Mouse (Mus musculus) adrenal gland, adult 2 months (tissue): ENCODE results near the gene Pomgnt1. TPM values are rescaled to one million over a fixed set of nuclear protein-coding genes. Genes with fewer than 3 reads are reported as not detected.

ENCODE experiments used
- DNase-seq: peaks from one replicate; pipeline ENCODE4 v3.0.0; 2021
- polyA plus RNA-seq: library from polyadenylated mRNA; depleted of rRNA; stranded (reverse); fragments of >200 nt; gene quantifications from 2 replicates; pipeline ENCODE4 v1.2.3, GENCODE M21; 2012
- total RNA-seq, 2 experiments: library from RNA; stranded (reverse); gene quantifications; 2 replicates each; pipeline ENCODE4 v1.2.3; 2021

Pomgnt1 gene
- total and polyA plus RNA-seq, 3 experiments, result 28.0 to 70.5 (median 48.1) TPM

DNA sequence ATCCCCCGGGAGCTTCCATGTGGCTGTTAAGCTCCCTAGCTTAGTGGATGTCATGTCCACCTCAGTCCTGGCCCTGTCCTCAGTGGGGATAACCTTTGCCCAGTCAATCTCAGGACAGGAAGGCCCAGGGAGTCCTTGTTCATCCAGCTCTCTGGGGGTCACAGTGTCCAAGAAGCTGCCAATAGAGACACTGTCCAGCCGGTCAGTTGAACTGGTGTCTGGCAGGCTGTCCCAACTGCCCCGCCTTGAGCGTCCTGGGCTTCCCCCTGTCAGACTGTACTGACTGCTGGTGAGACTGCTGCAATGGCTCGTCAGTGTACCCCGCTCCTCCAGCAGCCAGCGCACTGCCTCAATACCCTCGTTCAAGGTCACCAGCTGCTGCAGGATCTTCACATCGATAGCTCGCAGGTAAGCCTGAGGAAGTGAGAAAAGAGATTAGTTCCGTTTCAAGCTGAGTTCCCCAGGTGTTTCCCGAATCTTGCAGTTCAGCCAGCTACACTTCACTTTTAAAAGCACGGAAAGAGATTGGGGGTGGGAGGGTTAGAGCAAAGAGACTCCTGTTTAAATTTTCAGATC is 13.9 kb downstream of the Pomgnt1 start:
- DNase-seq, result no peak

DNA sequence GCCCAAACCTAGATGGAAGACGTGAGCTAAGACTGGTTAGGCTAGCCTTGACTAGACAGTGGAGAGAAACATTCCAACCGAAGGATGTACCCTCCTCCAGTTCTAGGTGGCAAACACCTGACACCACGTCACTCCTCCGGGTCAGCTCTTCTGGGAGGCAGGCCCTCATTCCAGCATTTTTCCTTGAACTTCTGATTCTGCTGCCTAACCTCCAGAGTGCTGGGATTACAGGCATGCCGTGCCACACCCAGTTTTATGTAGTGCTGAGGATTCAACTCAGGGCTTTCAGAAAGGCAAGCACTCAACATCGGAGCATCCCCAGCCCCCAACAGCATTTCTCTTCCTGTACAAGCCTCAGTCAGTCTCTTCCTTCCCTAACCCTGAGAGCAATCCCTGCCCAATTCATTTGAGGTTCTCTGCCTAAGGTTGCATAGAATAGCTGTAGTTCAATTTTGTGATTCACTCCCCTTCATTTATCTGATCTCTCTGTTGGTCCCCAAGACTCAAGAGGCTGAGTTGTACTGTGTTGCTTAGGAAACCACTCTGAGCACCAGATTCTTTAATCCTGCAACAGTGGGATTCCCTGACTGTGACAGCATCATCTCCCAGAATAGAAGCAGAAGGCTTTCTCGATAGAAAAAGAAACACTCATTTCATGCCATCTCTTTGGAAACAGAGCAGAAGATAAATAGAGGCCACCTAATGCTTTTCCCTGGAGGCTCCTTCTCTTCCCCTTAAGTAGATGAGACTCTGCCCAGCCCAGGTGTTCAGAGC is 17.3 kb downstream of the Pomgnt1 start:
- no peak for DNase-seq

- DNase-seq, result no peak
Observed at GRCm38 (mm10) chr4:116141736-116142135, 18.1 kb downstream of the Pomgnt1 start.

DNA sequence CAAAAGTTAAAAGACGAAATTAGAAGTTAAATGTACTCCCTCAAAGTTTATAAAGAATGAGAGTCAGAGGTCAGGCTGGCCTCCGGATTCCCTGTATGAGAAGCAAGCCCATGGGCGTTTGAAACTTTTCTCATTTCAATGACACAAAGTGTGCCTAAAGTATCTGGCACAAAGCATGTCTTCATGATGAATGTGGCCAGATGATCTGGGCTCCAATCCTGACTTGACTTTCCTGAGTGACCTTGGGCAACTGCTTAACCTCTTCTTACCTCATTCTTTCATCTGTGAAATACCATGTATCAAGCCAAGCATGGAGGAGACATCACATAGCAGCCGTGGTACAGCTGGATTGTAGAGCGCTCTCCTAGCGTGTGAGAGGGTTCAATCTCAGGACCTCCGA is 18.6 kb downstream of the Pomgnt1 start:
- DNase-seq, result no peak

- DNase-seq, result peak; percentile 51
Observed at GRCm38 (mm10) chr4:116143317-116143811, 19.7 kb downstream of the Pomgnt1 start.

DNA sequence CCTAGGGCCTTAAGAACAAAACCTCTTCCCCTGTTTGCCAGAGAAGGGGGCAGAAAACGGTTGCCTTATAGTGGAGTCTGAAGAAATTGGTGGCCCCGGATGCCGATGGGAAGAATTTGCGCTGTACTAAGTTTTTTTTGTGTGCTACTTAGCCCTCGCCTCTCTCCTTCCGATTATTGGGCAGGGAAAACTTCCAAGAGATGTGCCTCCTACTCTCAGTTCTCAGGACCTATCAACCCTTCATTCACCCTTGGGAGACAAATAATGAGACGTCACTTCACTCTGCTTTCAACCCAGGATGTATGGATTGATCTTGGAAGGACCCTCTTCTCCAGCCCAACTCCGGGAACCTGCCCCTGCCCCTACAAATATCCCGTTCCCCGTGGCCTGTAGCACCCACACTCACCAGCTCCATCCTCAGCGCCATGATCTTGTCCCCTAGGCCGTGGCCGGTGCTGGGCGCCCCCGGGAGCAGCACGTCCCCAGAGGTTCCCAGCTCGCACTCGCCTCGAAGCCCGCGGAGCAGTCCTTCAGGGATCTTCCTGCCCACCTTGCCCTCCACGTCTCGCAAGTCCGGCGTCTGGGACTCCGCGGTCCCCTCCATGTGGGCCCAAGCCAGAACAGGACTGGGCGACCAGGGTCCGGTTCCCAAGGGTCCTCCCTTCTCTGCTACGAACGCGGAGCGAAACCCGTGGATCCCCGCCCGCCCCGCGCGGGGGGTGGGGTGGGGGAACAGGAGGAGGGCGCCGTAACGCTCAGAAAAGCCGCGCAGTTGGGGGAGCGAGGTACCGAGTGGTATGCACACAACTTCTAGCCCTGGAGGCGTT is 20.5 kb downstream of the Pomgnt1 start:
- peak; percentile 86 for DNase-seq

DNA sequence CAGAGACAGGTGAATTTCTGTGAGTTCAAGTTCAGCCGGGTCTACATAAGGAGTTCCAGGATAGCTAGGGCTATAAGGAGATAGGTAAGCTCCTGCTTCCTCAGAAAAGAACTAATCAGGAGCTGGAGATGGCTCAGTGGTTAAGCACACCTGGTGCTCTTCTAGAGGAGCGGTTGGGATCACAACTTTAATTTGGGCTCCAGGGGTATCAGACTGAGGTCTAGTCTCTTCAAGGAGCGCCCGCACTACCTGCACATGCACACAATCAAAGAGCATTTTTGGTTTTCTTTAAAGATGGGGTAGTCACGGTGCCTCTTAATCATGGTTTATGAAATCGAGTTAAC is 26.1 kb downstream of the Pomgnt1 start:
- DNase-seq, result no peak

DNA sequence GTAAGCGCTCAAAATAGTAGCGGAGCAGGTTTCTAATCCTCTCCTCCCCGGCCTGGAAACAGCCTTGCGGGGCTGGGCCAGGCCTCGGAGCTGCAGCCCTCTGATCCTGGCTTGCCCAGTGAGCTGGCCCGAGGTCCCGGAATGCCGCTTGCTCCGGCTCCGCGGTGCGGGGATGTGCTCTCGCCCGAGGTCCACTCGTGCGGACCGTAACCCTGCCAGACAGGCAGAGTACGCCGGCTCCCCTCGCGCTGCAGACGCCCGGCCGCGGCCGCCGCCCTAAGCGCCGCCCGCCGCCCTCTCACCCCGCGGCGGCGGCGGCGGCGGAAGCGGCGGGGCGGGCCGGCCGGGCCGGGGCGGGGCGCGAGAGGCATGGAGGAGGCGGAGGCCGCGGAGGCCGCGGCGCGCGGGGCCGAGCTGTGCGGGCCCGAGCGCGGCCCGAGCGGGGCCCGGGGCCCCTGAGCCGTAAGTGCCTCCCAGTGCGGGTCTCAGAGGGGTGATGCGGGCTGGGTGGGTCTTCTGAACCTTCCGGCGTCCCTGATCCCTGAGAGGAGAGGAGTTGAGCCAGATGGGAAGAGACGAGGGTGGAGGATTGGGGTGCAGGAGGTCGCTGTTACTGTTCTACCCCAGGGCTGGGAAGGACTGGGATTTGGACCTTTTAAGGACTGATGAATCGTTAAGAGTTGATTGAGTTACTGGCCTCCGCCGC is 26.7 kb downstream of the Pomgnt1 start:
- DNase-seq, result peak; percentile 87

DNA sequence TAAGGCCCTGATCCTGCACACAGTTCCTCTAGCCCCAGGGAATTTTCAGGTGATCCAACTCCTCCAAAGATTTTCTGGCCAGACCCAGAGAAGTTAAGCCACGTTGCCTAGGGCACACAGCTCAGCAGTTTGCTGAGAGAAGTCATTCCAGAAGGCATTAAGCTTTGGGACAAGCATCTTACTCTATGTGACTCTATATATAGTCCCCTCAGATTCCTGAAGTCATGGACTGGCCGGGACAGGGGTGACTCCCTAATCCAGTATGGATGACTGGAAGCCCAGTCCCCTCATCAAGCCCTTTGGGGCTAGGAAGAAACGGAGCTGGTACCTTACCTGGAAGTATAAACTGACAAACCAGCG is 27.2 kb downstream of the Pomgnt1 start:
- no peak for DNase-seq

GRCm38 (mm10) chr4:116151238-116151637 is 27.6 kb downstream of the Pomgnt1 start, which contains the start of gene Lurap1:
Gene Lurap1 (minus strand): TSS chr4:116151338.
- DNase-seq, result no peak

DNA sequence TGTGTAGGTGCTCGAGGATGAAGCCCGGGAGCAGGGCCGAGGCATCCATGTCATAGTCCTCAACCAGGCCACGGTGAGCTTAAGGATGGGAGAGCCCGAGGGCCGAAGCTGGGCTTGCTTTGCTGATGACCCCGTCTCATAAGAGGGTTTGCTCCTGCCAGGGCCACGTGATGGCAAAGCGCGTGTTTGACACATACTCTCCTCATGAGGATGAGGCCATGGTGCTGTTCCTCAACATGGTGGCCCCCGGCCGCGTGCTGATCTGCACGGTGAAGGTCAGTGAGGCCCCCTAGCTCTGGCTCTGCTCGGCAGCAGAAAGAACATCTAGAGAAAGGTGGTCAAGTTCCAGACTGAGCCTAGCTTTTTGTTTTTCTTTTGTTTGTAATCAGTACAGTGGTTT is 29.1 kb downstream of the Pomgnt1 start:
- DNase-seq, result no peak

GRCm38 (mm10) chr4:116157882-116158281 is 34.2 kb downstream of the Pomgnt1 start:
- DNase-seq, result no peak

DNA sequence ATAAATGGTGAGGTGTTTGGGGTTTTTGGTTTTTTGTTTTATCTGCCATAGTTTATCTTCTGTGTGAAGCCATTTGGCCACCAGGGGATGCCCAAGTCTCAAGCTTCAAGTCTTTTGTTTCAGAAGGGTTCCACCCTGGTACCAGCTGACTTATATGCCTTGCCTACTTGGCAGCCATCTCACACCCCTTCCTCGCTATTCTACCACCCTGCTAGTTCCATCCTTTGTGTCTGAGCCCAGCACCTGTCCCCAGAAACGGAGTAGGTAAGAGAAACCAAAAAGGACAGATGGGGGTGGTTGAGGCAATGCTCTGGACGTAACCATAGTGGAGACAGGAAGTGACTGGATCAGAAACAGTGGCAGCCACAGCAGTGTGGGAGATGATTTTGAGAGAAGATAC is 36.3 kb downstream of the Pomgnt1 start:
- no peak for DNase-seq

DNA sequence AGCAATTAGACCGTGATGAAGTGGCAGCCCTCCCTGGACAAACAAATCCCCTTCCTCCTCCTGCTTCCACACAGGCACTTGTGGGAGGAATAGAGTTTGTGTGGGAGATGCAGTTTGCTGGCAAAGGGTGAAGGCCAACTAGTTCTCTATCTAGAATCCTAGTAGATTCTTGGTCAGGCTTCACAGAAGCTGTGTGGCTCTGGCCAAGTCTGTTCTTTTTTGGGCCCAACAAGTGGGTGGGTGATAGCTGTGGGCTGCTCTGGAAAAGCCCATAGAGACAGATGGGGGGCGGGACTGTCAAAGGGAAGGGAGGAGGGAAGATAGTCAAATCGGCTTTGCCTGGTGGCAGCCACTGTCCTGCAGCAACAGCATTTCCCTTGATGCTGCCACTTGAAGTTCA is 37.1 kb downstream of the Pomgnt1 start:
- DNase-seq, result no peak

GRCm38 (mm10) chr4:116162142-116162541 is 38.5 kb downstream of the Pomgnt1 start:
- DNase-seq, result no peak

DNA sequence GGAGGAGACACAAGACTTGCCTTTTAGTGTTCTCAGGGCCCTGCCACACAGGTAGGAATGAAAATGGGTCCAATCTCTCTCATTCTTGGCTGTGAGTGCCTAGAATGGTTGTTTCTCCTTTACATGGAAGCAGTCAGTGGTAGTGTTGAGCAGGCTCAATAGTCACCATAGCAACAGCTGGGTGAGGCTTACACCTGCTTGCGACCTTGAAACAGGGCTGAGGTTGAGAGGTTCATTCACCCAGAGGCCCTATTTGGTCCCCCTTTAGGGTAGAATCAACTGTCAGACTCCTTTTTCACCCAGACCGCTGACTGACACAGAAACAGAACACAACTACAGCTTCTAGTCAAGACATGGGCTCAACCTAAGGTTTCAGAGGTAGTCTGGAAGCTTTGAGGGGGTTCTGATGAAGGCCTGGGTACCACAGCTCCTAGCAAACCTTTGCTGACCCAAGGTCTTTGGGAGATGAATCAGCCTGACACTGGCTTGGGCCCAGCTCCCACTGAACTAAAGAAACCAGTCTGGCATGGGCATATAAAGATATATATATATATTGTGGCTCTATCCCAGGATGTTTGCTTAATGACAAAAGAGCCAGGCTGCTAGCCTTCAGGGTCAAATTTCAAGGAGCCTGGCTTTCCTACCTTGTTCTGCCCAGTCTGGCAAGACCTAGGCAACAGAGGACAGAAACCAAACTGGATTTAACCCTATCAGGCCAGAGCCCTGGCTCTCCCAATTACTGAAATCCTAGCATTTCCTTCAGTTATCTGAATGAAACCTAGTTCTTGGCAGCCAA is 41.3 kb downstream of the Pomgnt1 start:
- DNase-seq, result no peak

GRCm38 (mm10) chr4:116165708-116166407 is 42.2 kb downstream of the Pomgnt1 start:
- DNase-seq, result no peak

DNA sequence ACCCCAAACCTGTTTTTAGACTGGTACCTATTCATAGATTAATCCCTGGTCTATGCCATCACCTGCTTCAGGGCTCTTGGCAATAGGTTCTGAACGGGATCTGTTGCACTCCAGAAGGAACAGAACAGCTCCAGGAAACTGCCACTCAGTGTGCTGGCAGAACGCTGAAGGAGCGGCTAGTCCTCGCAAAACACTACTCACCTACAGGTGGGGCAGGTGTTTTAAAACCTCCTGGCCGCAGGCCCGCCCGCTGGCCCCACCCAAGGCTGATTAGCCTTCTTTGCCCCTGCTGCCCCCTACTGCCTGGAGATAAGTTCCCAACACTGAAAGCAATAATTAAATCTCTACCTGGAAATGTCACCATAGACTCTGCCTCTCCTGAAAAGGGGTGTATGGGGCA is 43.8 kb downstream of the Pomgnt1 start, which contains the start of gene Tspan1:
Gene Tspan1 (minus strand): TSS at position 198 of the 400 bp plus-strand sequence.
- DNase-seq, result no peak

DNA sequence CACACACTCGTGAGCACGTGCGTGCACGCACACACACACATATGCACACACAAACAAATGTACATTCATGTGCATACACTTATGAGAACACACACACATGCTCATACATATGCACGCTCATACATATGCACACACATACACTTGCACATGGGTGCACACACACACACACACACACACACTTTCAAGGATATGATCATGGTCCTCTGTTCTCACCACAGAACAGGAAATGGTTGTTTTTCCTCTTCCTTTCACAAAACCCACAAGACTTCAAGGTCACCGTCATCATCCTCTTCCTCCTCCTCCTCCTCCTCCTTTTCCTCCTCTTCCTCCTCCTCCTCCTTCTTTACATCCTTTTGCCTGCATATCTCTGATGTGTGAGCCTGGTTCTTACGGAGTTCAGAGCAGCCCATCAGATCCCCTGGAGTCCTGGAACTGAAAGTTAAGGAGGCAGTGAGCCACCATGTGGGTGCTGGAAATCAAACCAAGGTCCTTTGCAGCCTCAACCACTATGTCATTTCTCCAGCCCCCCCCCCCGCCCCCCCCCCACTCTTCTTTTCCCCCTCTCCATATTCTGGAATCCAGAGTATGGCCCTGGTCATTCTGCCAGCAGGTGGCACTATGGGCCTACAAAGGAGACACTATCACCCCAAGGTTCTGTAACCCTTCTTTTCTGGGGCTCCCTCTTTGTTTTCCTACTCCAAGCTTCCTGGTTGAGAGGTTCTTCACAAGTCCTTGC is 45.1 kb downstream of the Pomgnt1 start:
- peak; percentile 72 for DNase-seq

- no peak for DNase-seq
Observed at GRCm38 (mm10) chr4:116169353-116169672, 45.7 kb downstream of the Pomgnt1 start.
